Mouse (Mus musculus) myocyte (in vitro differentiated cells): ENCODE measurements around the gene Cacng2.

ENCODE experiments used
- CEBPB ChIP-seq: IDR thresholded peaks from 2 replicates; pipeline ENCODE4 v1.6.1; 2011; ENCODE audit warnings: mild to moderate bottlenecking, moderate library complexity; ENCODE audit not compliant: poor library complexity, insufficient read depth, severe bottlenecking
- E2F4 ChIP-seq: IDR thresholded peaks from one replicate; pipeline ENCODE4 v1.6.1; 2011; ENCODE audit warnings: mild to moderate bottlenecking, control low read depth, moderate library complexity; ENCODE audit not compliant: insufficient read depth
- MAX ChIP-seq: IDR thresholded peaks from one replicate; pipeline ENCODE4 v1.6.1; 2011; ENCODE audit warnings: low read depth, mild to moderate bottlenecking, control low read depth
- MYOD1 ChIP-seq, 3 experiments: IDR thresholded peaks; one replicate each; pipeline ENCODE4 v1.6.1; 2011; ENCODE audit warnings: control low read depth in 2 of 3, low read depth in 2 of 3, mild to moderate bottlenecking in 2 of 3, moderate library complexity in 1 of 3; ENCODE audit not compliant: insufficient read length in 2 of 3, control insufficient read depth in 1 of 3
- MYOG ChIP-seq, 3 experiments: IDR thresholded peaks; one replicate each; pipeline ENCODE4 v1.6.1; 2011; ENCODE audit warnings: control low read depth in 2 of 3, low read depth in 2 of 3, mild to moderate bottlenecking in 2 of 3; ENCODE audit not compliant: insufficient read length in 2 of 3, control insufficient read depth in 1 of 3, insufficient read depth in 1 of 3
- POLR2A ChIP-seq: IDR thresholded peaks from one replicate; pipeline ENCODE4 v1.6.1; 2011; ENCODE audit warnings: low read depth, mild to moderate bottlenecking, control low read depth, moderate library complexity; ENCODE audit not compliant: insufficient read length
- POLR2AphosphoS2 ChIP-seq: IDR thresholded peaks from one replicate; pipeline ENCODE4 v1.6.1; 2011; ENCODE audit warnings: low read depth, control low read depth; ENCODE audit not compliant: insufficient read length
- REST ChIP-seq: IDR thresholded peaks from one replicate; pipeline ENCODE4 v1.6.1; 2011; ENCODE audit warnings: mild to moderate bottlenecking, control low read depth, moderate library complexity; ENCODE audit not compliant: insufficient read depth, insufficient read length
- SRF ChIP-seq: IDR thresholded peaks from one replicate; pipeline ENCODE4 v1.6.1; 2011; ENCODE audit warnings: low read depth; ENCODE audit not compliant: control insufficient read depth, insufficient read length
- TCF12 ChIP-seq: IDR thresholded peaks from one replicate; pipeline ENCODE4 v1.6.1; 2011; ENCODE audit warnings: mild to moderate bottlenecking, control low read depth; ENCODE audit not compliant: poor library complexity, insufficient read depth, severe bottlenecking
- TCF3 ChIP-seq: IDR thresholded peaks from one replicate; pipeline ENCODE4 v1.6.1; 2011; ENCODE audit warnings: low read depth, control low read depth; ENCODE audit not compliant: insufficient read length
- USF1 ChIP-seq: IDR thresholded peaks from one replicate; pipeline ENCODE4 v1.6.1; 2011; ENCODE audit warnings: low read depth, mild to moderate bottlenecking, control low read depth, moderate library complexity

DNA sequence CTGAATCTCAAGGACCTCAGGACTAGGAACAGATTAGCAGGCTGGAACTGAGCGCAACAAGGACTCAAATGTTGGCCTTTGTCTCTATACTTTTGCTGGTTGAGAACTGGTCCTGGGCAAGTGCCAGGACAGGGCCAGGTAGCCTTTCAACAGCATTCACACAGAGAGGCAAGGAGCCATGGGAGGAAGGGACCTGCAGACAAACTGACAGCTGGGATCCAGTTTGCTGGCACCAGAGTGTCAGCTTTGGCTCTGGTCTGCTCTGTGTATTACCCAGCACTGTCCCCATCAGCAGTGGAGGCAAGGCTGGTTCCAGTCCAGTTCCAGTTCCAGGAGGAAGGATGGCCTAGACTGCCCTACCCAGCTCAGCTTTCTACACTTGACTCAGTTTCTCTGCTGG is 105.8 kb downstream of the Cacng2 start:
- TF ChIP-seq MAX: no peak
- TF ChIP-seq POLR2AphosphoS2: no peak
- no peak for TF ChIP-seq POLR2A
- no peak for TF ChIP-seq E2F4
- TF ChIP-seq MYOD1 (IDR thresholded peaks at IDR 0.05; ENCODE audit: control insufficient read depth in 1 of 3, insufficient read length in 2 of 3, low read depth in 2 of 3): no peak
- no peak for TF ChIP-seq MYOG (IDR thresholded peaks at IDR 0.05; ENCODE audit: control insufficient read depth in 1 of 3, insufficient read depth in 1 of 3, insufficient read length in 2 of 3, low read depth in 2 of 3)
- TF ChIP-seq SRF: no peak
- no peak for TF ChIP-seq REST
- no peak for TF ChIP-seq TCF12
- no peak for TF ChIP-seq CEBPB
- no peak for TF ChIP-seq TCF3
- TF ChIP-seq USF1: no peak
